Mouse (Mus musculus): ENCODE data around the gene Slc35c1. TPM values are rescaled to one million over a fixed set of nuclear protein-coding genes. Genes with fewer than 3 reads are reported as not detected.

Gene Slc35c1
- polyA plus RNA-seq (2015; fragmentation: Nextera tagmentation; extraction: Ambion mirVana) = 9.0 and 9.3 TPM in 2 replicates

DNA sequence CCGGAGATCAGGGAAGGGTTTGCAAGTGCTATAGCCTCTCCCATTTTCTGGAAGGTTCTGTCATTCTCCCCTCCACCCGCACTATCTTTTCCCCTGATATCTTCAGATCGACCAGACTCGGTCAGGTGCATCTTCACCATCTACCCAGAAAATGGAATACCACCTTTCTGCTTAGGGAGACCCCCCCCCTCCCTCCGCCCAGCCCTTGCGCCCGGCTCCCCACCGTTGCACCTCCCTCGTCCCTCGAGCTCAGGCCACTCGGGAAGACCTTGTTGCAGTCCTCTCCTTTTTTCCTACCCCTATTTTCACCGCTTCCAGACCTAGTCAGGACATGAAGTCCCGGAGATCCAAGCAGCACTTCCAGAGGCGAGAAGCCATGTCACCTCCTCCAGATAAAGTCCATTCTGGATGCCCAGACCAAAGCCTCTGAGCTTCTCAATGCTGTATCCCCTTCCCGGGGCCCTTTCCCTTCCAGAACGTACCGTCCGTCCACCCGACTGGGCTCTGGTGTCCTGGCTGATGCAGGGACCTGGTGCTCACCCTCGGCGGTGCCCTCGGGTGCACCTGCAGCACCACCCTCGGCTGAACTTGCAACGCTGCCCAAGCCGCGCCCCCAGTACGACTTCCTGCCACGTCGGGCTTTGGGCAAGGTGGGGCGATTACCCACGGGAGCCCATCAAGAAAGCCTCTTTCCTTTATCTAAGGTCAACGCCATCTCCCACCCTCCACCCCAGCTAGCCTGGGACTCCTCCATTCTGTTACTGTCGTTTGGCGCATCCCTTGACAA is at the start of gene Slc35c1:
TSS of gene Slc35c1 (minus strand) at position 618 of the 787 bp plus-strand sequence.
- TF ChIP-seq CTCF (IDR thresholded peaks at IDR 0.05; ENCODE audit: low read depth) (no peak), EP300 (IDR thresholded peaks at IDR 0.05; ENCODE audit: low read depth) (no peak)
- Histone ChIP-seq H3K9me3 (ENCODE audit: low read length) (no peaks in the 10 kb centered on the region), H3K36me3 (replicated peaks; ENCODE audit: insufficient read depth, low read length) (no peaks in the 10 kb centered on the region; the same call in 1 of the 2 replicates), H3K4me3 (ENCODE audit: low read depth, low read length) (peak within 1 kb of the TSS; percentile 80), H3K27ac (ENCODE audit: low read depth) (peak within 1 kb of the TSS; percentile 77), H3K27me3 (ENCODE audit: insufficient read depth, low read length) (no peaks in the 10 kb centered on the region), H3K4me2 (ENCODE audit: low read depth, low read length) (peak within 1 kb of the TSS; percentile 87), H3K4me1 (ENCODE audit: insufficient read depth) (peaks cover 49% of the 10 kb centered on the region), H3K9ac (replicated peaks) (peak within 1 kb of the TSS; percentile 75)
- 3% methylated on average over 34 of the region's 34 CpGs for WGBS (ENCODE audit: insufficient replicate concordance)
- ATAC-seq = no peak
- peak; percentile 66 for DNase-seq

DNA sequence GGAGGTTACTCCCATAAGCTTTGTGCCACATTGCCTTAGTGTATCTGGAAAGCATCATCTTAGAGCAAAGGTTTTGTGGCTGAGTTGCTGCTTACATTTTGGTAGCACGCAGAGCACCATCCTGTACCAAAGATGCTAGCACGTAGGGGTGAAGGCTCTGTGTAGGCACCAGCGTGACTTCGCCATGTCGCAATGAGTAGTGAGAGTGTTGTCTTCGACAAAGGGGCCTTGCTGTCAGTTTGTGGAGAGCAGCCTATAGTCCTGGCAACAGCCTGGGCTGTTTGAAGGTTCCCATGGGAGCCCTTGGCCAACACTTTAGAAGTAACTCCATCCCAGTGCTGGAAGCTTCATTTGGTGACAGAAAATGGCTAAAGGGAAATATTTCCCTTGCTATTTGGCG is 45.0 kb upstream of the Slc35c1 start:
- no peak overlapping the region for H3K27ac ChIP-seq (ENCODE audit: low read depth)
- H3K4me3 ChIP-seq (ENCODE audit: low read depth, low read length) = no peak overlapping the region
- no peaks in the 10 kb centered on the region for H3K4me1 ChIP-seq (ENCODE audit: insufficient read depth)
- no peaks in the 10 kb centered on the region for H3K36me3 ChIP-seq (replicated peaks; ENCODE audit: insufficient read depth, low read length)
- H3K9ac ChIP-seq (replicated peaks) = no peak overlapping the region
- TF ChIP-seq EP300 (IDR thresholded peaks at IDR 0.05; ENCODE audit: low read depth) = no peak
- TF ChIP-seq CTCF (IDR thresholded peaks at IDR 0.05; ENCODE audit: low read depth) = no peak
- no peaks in the 10 kb centered on the region for H3K27me3 ChIP-seq (ENCODE audit: insufficient read depth, low read length)
- WGBS (ENCODE audit: insufficient replicate concordance) = 89% methylated on average over 7 of the region's 7 CpGs
- ATAC-seq (no peak), DNase-seq (no peak)
- no peak overlapping the region for H3K4me2 ChIP-seq (ENCODE audit: low read depth, low read length)
- no peaks in the 10 kb centered on the region for H3K9me3 ChIP-seq (ENCODE audit: low read length)

DNA sequence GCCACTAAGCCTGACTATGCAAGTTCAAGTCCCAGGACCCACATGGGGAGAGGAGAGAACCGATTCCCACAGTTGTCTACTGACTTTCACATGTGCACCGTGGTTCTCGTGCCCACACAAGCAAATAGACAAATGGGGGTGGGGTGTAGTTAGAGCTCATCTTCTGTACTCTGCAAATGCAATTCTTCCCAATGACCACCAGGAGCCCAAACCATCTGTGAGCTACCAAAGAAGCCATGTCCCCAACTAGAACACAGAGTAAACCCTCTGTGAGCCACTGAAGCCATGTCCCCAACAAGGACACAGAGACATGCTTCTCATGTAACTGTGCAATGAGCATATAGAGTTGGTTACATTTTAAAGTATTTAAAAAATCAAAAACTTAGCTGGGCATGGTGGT is 43.1 kb upstream of the Slc35c1 start:
- Histone ChIP-seq H3K27me3 (ENCODE audit: insufficient read depth, low read length) (no peaks in the 10 kb centered on the region), H3K4me1 (ENCODE audit: insufficient read depth) (no peaks in the 10 kb centered on the region), H3K9me3 (ENCODE audit: low read length) (no peaks in the 10 kb centered on the region), H3K27ac (ENCODE audit: low read depth) (no peak overlapping the region), H3K9ac (replicated peaks) (no peak overlapping the region), H3K4me3 (ENCODE audit: low read depth, low read length) (no peak overlapping the region), H3K4me2 (ENCODE audit: low read depth, low read length) (no peak overlapping the region), H3K36me3 (replicated peaks; ENCODE audit: insufficient read depth, low read length) (no peaks in the 10 kb centered on the region)
- TF ChIP-seq EP300 (IDR thresholded peaks at IDR 0.05; ENCODE audit: low read depth) = no peak
- peak; percentile 33 for TF ChIP-seq CTCF (IDR thresholded peaks at IDR 0.05; ENCODE audit: low read depth)
- 57% methylated on average over 3 of the region's 3 CpGs for WGBS (ENCODE audit: insufficient replicate concordance)
- ATAC-seq (no peak), DNase-seq (no peak)

DNA sequence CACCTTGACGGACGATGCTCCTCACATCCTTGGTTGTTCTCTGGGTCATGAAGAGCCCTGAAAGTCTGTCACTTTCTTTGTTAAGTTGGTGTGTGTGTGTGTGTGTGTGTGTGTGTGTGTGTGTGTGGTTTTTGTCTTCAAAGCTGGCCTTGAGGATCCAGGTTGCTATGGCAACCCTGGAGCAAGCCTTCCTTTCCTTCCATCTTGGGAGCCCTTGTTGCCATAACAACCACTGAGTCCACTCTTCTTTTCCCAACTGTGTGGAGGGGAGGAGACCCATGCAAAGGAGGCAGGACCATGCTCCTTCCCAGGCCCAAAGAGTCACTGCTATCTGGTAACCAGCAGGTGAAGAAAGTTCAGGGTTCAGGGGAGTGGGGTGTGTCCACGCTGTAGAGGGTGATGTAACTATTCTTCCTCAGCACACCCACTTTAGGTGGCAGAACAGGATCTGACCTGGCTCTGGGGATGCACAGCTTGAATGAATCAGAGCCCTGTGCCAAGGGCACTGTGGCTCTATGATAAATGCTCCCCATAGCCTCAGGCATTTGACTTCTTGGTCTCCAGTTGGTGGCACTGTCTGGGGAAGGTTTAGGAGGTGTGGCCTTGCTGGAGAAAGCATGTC is 39.5 kb upstream of the Slc35c1 start:
- no peak for DNase-seq
- Histone ChIP-seq H3K4me1 (ENCODE audit: insufficient read depth) (no peaks in the 10 kb centered on the region), H3K9ac (replicated peaks) (no peak overlapping the region), H3K27ac (ENCODE audit: low read depth) (no peak overlapping the region), H3K27me3 (ENCODE audit: insufficient read depth, low read length) (no peaks in the 10 kb centered on the region), H3K36me3 (replicated peaks; ENCODE audit: insufficient read depth, low read length) (no peaks in the 10 kb centered on the region), H3K4me3 (ENCODE audit: low read depth, low read length) (no peak overlapping the region), H3K9me3 (ENCODE audit: low read length) (no peaks in the 10 kb centered on the region), H3K4me2 (ENCODE audit: low read depth, low read length) (no peak overlapping the region)
- no peak for ATAC-seq
- TF ChIP-seq EP300 (IDR thresholded peaks at IDR 0.05; ENCODE audit: low read depth) = no peak
- 78% methylated on average over 3 of the region's 3 CpGs for WGBS (ENCODE audit: insufficient replicate concordance)

DNA sequence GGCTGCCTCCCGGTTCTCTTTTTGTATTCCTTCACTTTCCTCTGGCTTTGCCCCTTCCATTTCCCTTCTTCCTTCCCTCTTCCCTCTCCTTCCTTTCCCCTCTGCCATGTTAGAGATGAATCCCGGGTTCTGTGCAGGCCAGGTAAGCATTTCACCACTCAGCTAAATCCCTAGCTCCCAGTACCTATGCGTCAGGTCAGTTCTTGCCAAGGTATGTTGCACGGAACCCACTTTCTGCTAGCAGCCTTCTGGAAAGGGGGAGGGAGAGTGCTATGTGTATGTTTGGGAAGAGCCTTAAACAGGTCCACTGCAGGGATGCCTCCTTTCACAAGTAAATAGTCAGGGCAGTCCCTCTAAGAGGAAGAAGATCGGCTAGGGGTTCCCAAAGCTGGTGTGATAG is 36.8 kb upstream of the Slc35c1 start:
- DNase-seq (no peak), ATAC-seq (no peak)
- no peaks in the 10 kb centered on the region for H3K36me3 ChIP-seq (replicated peaks; ENCODE audit: insufficient read depth, low read length)
- WGBS (ENCODE audit: insufficient replicate concordance) = 68% methylated on average over 5 of the region's 5 CpGs
- H3K9ac ChIP-seq (replicated peaks) = no peak overlapping the region
- H3K4me1 ChIP-seq (ENCODE audit: insufficient read depth) = no peaks in the 10 kb centered on the region
- no peak for TF ChIP-seq CTCF (IDR thresholded peaks at IDR 0.05; ENCODE audit: low read depth)
- no peaks in the 10 kb centered on the region for H3K9me3 ChIP-seq (ENCODE audit: low read length)
- no peak overlapping the region for H3K4me3 ChIP-seq (ENCODE audit: low read depth, low read length)
- no peak overlapping the region for H3K27ac ChIP-seq (ENCODE audit: low read depth)
- H3K4me2 ChIP-seq (ENCODE audit: low read depth, low read length) = no peak overlapping the region
- no peaks in the 10 kb centered on the region for H3K27me3 ChIP-seq (ENCODE audit: insufficient read depth, low read length)

DNA sequence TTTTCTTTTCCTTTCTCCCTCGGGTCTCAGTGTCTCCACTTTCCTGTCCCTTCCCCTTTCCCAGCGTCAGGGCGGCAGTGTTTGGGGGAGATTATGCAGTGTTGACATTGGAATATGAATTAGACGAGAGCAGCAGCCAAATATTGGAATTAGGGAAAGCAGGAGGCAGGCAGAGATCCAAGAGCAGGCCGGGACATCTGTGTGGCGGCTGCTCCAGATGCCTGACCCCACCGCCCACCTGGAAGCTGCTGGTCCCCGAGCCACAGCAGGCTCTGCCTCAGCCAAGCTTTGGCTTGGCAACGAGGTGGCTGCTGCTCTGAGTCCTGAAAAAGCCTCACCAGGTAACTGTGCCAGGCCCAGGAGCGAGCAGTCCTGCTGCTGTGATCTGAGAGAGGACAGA is 36.3 kb upstream of the Slc35c1 start:
- Histone ChIP-seq H3K4me1 (ENCODE audit: insufficient read depth) (no peaks in the 10 kb centered on the region), H3K9ac (replicated peaks) (no peak overlapping the region), H3K27ac (ENCODE audit: low read depth) (no peak overlapping the region), H3K36me3 (replicated peaks; ENCODE audit: insufficient read depth, low read length) (no peaks in the 10 kb centered on the region), H3K9me3 (ENCODE audit: low read length) (no peaks in the 10 kb centered on the region), H3K4me3 (ENCODE audit: low read depth, low read length) (no peak overlapping the region), H3K27me3 (ENCODE audit: insufficient read depth, low read length) (no peaks in the 10 kb centered on the region), H3K4me2 (ENCODE audit: low read depth, low read length) (no peak overlapping the region)
- TF ChIP-seq CTCF (IDR thresholded peaks at IDR 0.05; ENCODE audit: low read depth) (no peak), EP300 (IDR thresholded peaks at IDR 0.05; ENCODE audit: low read depth) (no peak)
- ATAC-seq (no peak), DNase-seq (no peak)
- 46% methylated on average over 10 of the region's 10 CpGs for WGBS (ENCODE audit: insufficient replicate concordance)

Data from liver, postnatal 0 days (tissue).